Mouse (Mus musculus): ENCODE data around the gene Tom1l2.

- no peak for TF ChIP-seq TAL1 (IDR thresholded peaks at IDR 0.05; ENCODE audit: low read length)
- no peak for TF ChIP-seq GATA1 (IDR thresholded peaks at IDR 0.05; ENCODE audit: low read length)
These were observed 34.0 kb downstream of the Tom1l2 start for GRCm38 (mm10) chr11:60318716-60319115.
